Mouse (Mus musculus) E14TG2a.4 (cell line): ENCODE results near the gene Ttc39b.

Source experiments
- CTCF ChIP-seq: conservative IDR thresholded peaks from 2 replicates; pipeline ENCODE4 v1.5.1; 2014; ENCODE audit warnings: low read length
- POU5F1 ChIP-seq: IDR thresholded peaks from 2 replicates; pipeline ENCODE4 v1.6.1; 2014; ENCODE audit warnings: low read length, borderline replicate concordance

GRCm38 (mm10) chr4:83312336-83312735, 11.7 kb downstream of the Ttc39b start:
- no peak for TF ChIP-seq POU5F1
- no peak for TF ChIP-seq CTCF
